Mouse (Mus musculus) intestine, embryonic 14.5 days (tissue): ENCODE data around the gene Dnase1l2. TPM values are rescaled to one million over a fixed set of nuclear protein-coding genes. Genes with fewer than 3 reads are reported as not detected.

Experiments used
- ATAC-seq: fragments of 200-750 bp; cut with Nextera tagmentation; replicated peaks from 2 replicates; pipeline ENCODE4 v1.8.0; 2017; ENCODE audit warnings: low read depth, moderate number of reproducible peaks, moderate TSS enrichment, moderate library complexity; ENCODE audit not compliant: low FRiP score, low TSS enrichment
- DNase-seq: peaks from one replicate; pipeline ENCODE4 v3.0.0-alpha.2; 2018; ENCODE audit warnings: low spot score
- H3K27ac ChIP-seq: fragments of 300-500 bp; sonication (generic); 2 replicates; pipeline ENCODE4 v1.5.1; 2014; ENCODE audit warnings: low read depth, mild to moderate bottlenecking, control low read depth
- H3K27me3 ChIP-seq: fragments of 300-500 bp; sonication (generic); replicated peaks from 2 replicates; pipeline ENCODE4 v1.6.1; 2014; ENCODE audit warnings: low read length, control low read depth; ENCODE audit not compliant: control insufficient read depth, insufficient read depth
- H3K36me3 ChIP-seq: fragments of 300-500 bp; sonication (generic); 2 replicates; pipeline ENCODE4 v1.6.1; 2014; ENCODE audit warnings: low read length, control low read depth; ENCODE audit not compliant: control insufficient read depth, insufficient read depth
- H3K4me1 ChIP-seq: fragments of 300-500 bp; sonication (generic); replicated peaks from 2 replicates; pipeline ENCODE4 v1.6.1; 2014; ENCODE audit warnings: low read length, control low read depth, mixed read lengths; ENCODE audit not compliant: control insufficient read depth, insufficient read depth
- H3K4me2 ChIP-seq: fragments of 300-500 bp; sonication (generic); 2 replicates; pipeline ENCODE4 v1.6.1; 2014; ENCODE audit warnings: low read length
- H3K4me3 ChIP-seq: fragments of 300-500 bp; sonication (generic); 2 replicates; pipeline ENCODE4 v1.5.1; 2014; ENCODE audit warnings: low read depth, low read length, control low read depth, mixed read lengths
- H3K9ac ChIP-seq: fragments of 300-500 bp; sonication (generic); 2 replicates; pipeline ENCODE4 v1.6.1; 2014; ENCODE audit warnings: mild to moderate bottlenecking, low read length
- H3K9me3 ChIP-seq: fragments of 300-500 bp; sonication (generic); 2 replicates; pipeline ENCODE4 v1.6.1; 2016; ENCODE audit warnings: low read length, control low read depth; ENCODE audit not compliant: control insufficient read depth
- WGBS: fragments of 180-500 bp; shearing (Covaris S2); extraction: QIAGEN DNeasy Blood & Tissue Kit; methylation state at CpG from one replicate; pipeline ENCODE4 v1.1.7; 2014; 5-methylcytosine and 5-hydroxymethylcytosine counted together
- polyA plus RNA-seq: library from polyadenylated mRNA; unstranded; fragments of >200 nt; fragmentation: Nextera tagmentation; extraction: Ambion mirVana; gene quantifications from 2 replicates; pipeline ENCODE4 v1.2.1, GENCODE M21; 2014

Gene Dnase1l2
- polyA plus RNA-seq, 1 experiment from 2014 or later, result 2.4 TPM

DNA sequence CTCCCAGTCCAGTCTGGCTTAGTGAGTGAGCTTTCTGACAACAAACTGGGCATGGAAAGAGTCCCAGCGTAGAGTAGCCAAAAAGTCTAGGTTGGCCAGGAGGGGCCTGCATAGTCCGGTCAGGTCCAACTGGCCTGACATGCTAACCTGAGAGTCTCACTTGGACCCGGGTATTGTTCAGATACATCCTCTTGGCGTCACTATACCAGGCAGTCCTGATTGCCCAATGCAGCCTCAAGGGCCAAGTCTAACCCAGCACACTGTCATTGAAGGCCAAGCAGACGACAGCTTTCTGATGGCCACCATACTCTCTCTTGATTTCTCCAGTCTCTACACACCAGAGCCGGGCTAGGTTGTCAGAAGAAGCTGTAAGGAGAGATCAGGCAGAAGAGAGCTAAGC, 32.7 kb upstream of the Dnase1l2 start:
- Histone ChIP-seq H3K36me3 (peaks cover 44% of the 10 kb centered on the region), H3K4me1 (peaks cover 36% of the 10 kb centered on the region), H3K4me3 (no peak overlapping the region), H3K27ac (no peak overlapping the region), H3K27me3 (no peaks in the 10 kb centered on the region), H3K9ac (no peak overlapping the region), H3K4me2 (no peak overlapping the region), H3K9me3 (no peaks in the 10 kb centered on the region)
- DNase-seq (no peak), ATAC-seq (no peak)
- WGBS, result 95% methylated on average over 6 of the region's 6 CpGs

DNA sequence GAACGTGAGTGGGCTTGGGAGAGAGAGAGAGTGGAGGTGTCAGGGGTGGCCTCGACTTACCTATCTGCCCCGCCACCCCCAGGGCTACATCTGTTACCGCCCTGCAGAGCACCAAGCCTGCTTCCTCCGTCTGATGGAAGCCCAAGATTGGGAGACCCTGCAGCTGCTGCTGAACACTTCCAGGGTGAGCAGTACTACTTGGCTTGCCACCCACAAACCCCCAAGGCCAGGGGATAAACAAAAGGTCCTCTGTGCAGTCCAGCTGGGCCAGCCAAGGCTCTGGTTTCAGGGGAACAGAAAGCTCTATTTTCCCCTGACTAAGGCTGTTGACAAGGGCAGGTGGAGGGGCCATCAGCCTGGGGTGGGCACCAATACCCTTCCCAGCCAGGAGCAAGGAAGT, 31.7 kb upstream of the Dnase1l2 start:
- no peak overlapping the region for H3K4me3 ChIP-seq
- DNase-seq (no peak), ATAC-seq (no peak)
- peaks cover 44% of the 10 kb centered on the region for H3K36me3 ChIP-seq
- WGBS, result 89% methylated on average over 5 of the region's 5 CpGs
- H3K27ac ChIP-seq, result no peak overlapping the region
- no peaks in the 10 kb centered on the region for H3K9me3 ChIP-seq
- H3K4me2 ChIP-seq, result no peak overlapping the region
- H3K27me3 ChIP-seq, result no peaks in the 10 kb centered on the region
- no peak overlapping the region for H3K9ac ChIP-seq
- peaks cover 29% of the 10 kb centered on the region for H3K4me1 ChIP-seq

DNA sequence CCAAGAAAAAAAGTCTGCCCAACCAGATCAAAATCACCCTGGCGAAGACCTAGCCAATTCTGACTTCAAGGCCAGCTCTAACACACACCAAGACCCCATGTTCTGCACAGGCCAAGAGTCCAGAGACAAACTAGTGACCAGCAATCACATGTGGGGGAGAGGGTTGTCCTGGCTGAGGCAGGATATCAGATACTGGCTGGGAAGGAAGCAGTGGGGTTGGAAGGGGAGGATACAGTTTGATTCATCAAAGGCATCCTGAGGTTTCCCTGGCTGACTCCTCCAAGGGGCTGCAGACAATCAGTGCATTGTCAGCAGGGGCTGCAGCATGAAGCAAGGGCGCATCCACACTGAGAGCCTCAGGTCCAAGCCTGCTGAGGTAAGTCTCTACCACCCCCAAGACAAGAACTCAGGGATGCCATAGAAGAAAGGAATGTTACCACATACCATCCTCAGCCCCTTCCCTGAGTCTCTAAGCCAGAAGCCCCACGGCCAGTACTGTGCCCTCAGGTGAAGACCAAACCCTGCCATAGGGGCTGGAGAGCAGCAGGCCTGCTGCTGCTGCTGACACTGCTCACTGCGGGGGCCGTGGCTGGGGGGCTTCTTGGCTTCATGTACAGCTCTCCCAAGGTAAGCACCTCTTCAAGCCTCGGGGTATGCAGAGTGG, 30.8 kb upstream of the Dnase1l2 start, which contains the start of gene Bricd5:
Bricd5 (plus strand) TSS at position 273 of the 664 bp plus-strand sequence.
- no peak for DNase-seq
- Histone ChIP-seq H3K27me3 (no peaks in the 10 kb centered on the region), H3K4me1 (peaks cover 29% of the 10 kb centered on the region), H3K36me3 (peaks cover 44% of the 10 kb centered on the region), H3K9me3 (no peaks in the 10 kb centered on the region), H3K4me2 (peak within 1 kb of the TSS; percentile 97), H3K9ac (no peak within 1 kb of the TSS), H3K4me3 (no peak within 1 kb of the TSS), H3K27ac (peak within 1 kb of the TSS; percentile 40; the same call in 1 of the 2 replicates)
- WGBS, result 74% methylated on average over 6 of the region's 6 CpGs
- no peak for ATAC-seq

DNA sequence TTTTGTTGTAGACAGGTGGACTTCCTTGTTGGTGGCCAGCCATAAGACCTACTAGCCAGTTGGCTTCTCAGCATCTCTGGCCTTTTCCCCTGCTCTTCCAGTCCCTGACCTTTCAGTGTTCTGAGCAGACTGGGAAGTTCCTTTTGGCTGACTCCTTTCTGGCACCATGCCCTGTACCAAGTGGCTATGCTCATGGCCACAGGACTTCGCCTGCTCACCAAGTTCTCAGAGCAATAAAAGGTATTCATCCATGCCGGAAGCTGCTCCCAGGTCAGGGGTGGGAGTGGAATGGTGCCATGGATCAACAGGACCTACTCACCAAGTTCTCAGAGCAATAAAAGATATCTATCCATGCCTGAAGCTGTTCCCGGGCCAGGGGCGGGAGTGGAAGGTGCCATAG, 29.6 kb upstream of the Dnase1l2 start:
- H3K9me3 ChIP-seq, result no peaks in the 10 kb centered on the region
- H3K4me3 ChIP-seq, result no peak overlapping the region
- ATAC-seq (no peak), DNase-seq (no peak)
- H3K4me2 ChIP-seq, result peak overlapping the region; percentile 97
- H3K27ac ChIP-seq, result peak overlapping the region; percentile 40; the same call in 1 of the 2 replicates
- H3K27me3 ChIP-seq, result no peaks in the 10 kb centered on the region
- peaks cover 44% of the 10 kb centered on the region for H3K36me3 ChIP-seq
- peaks cover 22% of the 10 kb centered on the region for H3K4me1 ChIP-seq
- WGBS, result 75% methylated on average over 4 of the region's 4 CpGs
- no peak overlapping the region; the same call in 1 of the 2 replicates for H3K9ac ChIP-seq

DNA sequence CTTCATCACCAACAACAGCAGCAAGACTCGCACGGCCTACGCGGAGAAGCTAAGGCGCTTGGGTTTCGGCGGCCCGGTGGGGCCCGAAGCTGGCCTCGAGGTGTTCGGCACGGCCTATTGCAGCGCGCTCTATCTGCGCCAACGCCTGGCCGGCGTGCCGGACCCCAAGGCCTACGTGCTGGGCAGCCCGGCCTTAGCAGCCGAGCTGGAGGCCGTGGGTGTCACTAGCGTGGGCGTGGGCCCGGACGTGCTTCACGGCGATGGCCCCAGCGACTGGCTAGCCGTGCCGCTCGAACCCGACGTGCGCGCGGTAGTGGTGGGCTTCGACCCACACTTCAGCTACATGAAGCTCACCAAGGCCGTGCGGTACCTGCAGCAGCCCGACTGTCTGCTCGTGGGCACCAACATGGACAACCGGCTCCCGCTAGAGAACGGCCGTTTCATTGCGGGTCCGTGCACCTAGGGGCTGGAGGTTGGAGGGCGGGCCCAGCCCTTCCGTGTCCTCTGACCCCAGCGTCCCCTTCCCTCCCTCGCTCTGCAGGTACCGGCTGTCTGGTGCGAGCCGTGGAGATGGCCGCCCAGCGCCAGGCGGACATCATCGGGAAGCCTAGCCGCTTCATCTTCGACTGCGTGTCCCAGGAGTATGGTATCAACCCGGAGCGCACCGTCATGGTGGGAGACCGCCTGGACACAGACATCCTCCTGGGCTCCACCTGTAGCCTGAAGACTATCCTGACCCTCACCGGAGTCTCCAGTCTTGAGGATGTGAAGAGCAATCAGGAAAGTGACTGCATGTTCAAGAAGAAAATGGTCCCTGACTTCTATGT, 28.0 kb upstream of the Dnase1l2 start:
- peaks cover 22% of the 10 kb centered on the region for H3K4me1 ChIP-seq
- DNase-seq (peak; percentile 65), ATAC-seq (peak; percentile 20)
- H3K9me3 ChIP-seq, result no peaks in the 10 kb centered on the region
- peak overlapping the region; percentile 91 for H3K4me3 ChIP-seq
- 2% methylated on average over 64 of the region's 68 CpGs for WGBS
- peak overlapping the region; percentile 97 for H3K4me2 ChIP-seq
- H3K36me3 ChIP-seq, result peaks cover 28% of the 10 kb centered on the region
- H3K27ac ChIP-seq, result peak overlapping the region; percentile 71
- peak overlapping the region; percentile 85 for H3K9ac ChIP-seq
- H3K27me3 ChIP-seq, result no peaks in the 10 kb centered on the region

DNA sequence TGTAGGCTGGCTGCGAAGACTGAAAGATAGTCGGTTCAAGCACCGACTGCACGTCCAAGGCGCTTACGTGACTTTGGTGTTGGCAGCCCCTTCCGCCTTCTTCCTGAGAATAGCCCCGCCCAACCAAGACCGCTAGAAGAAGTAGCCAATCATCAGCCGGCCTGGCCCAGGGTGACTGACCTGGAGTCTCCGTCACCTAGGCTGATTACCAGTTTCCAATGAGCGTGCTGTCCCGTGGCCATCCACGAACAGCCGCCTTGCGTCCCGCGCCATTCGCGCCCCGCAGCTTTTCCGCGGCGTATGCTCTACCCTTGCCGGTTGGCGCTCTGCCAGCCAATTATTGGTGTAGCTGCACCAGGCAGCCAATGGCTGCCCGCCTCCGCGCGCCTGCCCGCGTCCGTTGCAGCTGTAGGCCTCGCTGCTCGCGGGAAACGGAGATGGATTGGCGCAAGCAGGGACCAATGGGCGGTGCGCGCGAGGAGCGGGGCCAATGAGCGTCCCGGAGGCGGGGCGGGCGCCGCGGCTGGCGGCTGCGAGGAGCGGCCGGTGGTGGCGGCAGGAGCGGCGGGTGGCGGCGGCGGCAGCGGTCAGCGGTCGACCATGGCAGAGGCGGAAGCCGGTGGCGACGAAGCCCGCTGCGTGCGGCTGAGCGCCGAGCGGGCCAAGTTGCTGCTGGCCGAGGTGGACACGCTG, 27.2 kb upstream of the Dnase1l2 start, which contains the start of the genes E4f1 and Pgp:
E4f1 (minus strand) TSS at position 404 of the 693 bp plus-strand sequence.
Pgp (plus strand) TSS at position 483 of the 693 bp plus-strand sequence.
- Histone ChIP-seq H3K4me3 (peak within 1 kb of the TSS; percentile 91), H3K36me3 (peaks cover 19% of the 10 kb centered on the region), H3K9ac (peak within 1 kb of the TSS; percentile 85), H3K27ac (peak within 1 kb of the TSS; percentile 71), H3K27me3 (no peaks in the 10 kb centered on the region), H3K9me3 (no peaks in the 10 kb centered on the region), H3K4me2 (peak within 1 kb of the TSS; percentile 97), H3K4me1 (peaks cover 22% of the 10 kb centered on the region)
- ATAC-seq, result peak; percentile 96
- WGBS, result under 1% methylated on average over 72 of the region's 75 CpGs
- peak; percentile 98 for DNase-seq

DNA sequence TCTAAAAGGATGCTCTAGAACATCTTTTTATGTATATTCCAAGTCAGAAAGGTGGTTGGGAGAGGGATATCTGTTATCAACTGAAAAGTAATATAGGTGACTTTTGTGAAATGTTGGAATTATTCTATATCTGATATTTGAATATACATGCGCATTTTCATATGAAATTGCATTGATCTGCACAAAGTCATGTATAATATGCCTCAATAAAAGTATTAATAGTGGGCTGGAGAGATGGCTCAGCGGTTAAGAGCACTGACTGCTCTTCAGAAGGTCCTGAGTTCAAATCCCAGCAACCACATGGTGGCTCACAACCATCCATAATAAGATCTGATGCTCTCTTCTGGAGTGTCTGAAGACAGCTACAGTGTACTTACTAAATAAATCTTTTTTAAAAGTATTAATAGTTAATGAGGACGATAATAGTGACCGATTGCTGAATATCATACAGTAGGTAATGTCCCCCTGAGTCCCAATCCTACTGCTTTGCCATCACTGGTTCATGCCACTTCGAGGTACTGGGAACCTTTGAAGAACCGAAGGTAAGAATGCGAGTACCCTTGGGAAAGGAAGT, 26.5 kb upstream of the Dnase1l2 start:
- ATAC-seq (no peak), DNase-seq (no peak)
- peak overlapping the region; percentile 85 for H3K9ac ChIP-seq
- no peaks in the 10 kb centered on the region for H3K9me3 ChIP-seq
- H3K27me3 ChIP-seq, result no peaks in the 10 kb centered on the region
- peak overlapping the region; percentile 97 for H3K4me2 ChIP-seq
- H3K4me3 ChIP-seq, result peak overlapping the region; percentile 91
- H3K4me1 ChIP-seq, result peaks cover 22% of the 10 kb centered on the region
- peak overlapping the region; percentile 71 for H3K27ac ChIP-seq
- 16% methylated on average over 7 of the region's 7 CpGs for WGBS
- H3K36me3 ChIP-seq, result peaks cover 13% of the 10 kb centered on the region

DNA sequence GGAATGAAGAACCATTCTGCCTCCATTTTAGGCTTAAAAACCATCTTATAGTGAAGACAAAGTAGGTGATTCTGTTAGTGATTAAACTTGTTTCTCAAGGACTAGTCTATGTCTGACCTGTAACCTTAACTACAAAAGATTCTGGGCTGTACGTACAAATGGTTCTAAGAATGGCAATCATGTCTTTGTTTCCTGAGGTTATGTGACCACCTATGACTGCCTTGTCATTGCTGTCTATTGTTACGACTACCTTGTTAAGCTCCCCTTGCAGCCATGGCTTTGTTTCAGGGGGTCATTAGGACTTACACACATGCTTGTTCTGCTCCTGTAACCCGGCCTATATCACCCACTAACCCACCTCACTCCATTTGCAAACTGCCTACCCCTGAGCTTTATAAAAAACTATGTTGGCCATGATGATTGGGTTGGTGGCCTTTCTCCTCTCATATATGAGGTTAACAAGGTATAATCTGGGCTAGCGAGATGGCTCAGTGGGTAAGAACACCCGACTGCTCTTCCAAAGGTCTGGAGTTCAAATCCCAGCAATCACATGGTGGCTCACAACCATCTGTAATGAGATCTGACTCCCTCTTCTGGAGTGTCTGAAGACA, 25.8 kb upstream of the Dnase1l2 start:
- Histone ChIP-seq H3K27ac (no peak overlapping the region), H3K4me2 (no peak overlapping the region), H3K9me3 (no peaks in the 10 kb centered on the region), H3K9ac (no peak overlapping the region), H3K4me3 (no peak overlapping the region), H3K4me1 (peaks cover 22% of the 10 kb centered on the region), H3K36me3 (peaks cover 7% of the 10 kb centered on the region), H3K27me3 (no peaks in the 10 kb centered on the region)
- 93% methylated on average over 5 of the region's 5 CpGs for WGBS
- ATAC-seq (no peak), DNase-seq (no peak)
